Mouse (Mus musculus): Measurements from ENCODE around the gene Hfm1. TPM values are rescaled to one million over a fixed set of nuclear protein-coding genes. Genes with fewer than 3 reads are reported as not detected.

Gene Hfm1
- polyA plus RNA-seq, 1 experiment from 2014 or later: 5.8 TPM

- H3K27me3 ChIP-seq (replicated peaks): no peaks in the 10 kb centered on the region
- peaks cover 9% of the 10 kb centered on the region for H3K4me1 ChIP-seq
- H3K36me3 ChIP-seq: no peaks in the 10 kb centered on the region
- ATAC-seq (ENCODE audit: low FRiP score, low read depth): no peak
- no peak overlapping the region for H3K27ac ChIP-seq
- no peak overlapping the region for H3K4me2 ChIP-seq (replicated peaks)
- H3K9me3 ChIP-seq: no peaks in the 10 kb centered on the region
- no peak overlapping the region for H3K4me3 ChIP-seq
- H3K9ac ChIP-seq: no peak overlapping the region
- 68% methylated on average over 4 of the region's 4 CpGs for WGBS
Observed at GRCm38 (mm10) chr5:106830775-106831174, 95.3 kb downstream of the Hfm1 start.

DNA sequence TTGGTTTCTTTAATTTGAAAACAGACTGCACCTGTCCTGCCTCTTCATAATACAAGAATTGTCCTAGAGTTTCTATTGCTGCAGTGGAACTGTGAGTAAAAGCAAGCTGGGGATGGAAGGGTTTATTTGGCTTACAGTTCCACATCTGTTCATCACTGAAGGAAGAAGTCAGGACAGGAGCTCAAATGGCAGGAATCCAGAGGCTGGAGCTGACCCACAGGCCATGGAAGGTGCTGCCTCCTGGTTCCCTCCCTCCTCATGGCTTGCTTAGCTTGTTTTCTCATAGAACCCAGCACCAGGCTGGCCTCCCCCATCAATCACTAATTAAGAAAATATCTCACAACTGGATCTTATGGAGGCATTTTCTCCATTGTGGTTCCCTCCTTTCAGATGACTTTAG is 99.4 kb downstream of the Hfm1 start:
- H3K4me1 ChIP-seq: peaks cover 9% of the 10 kb centered on the region
- no peaks in the 10 kb centered on the region for H3K9me3 ChIP-seq
- H3K4me3 ChIP-seq: no peak overlapping the region
- no peak for ATAC-seq (ENCODE audit: low FRiP score, low read depth)
- no peak overlapping the region for H3K4me2 ChIP-seq (replicated peaks)
- no peaks in the 10 kb centered on the region for H3K27me3 ChIP-seq (replicated peaks)
- no peaks in the 10 kb centered on the region for H3K36me3 ChIP-seq
- no peak overlapping the region for H3K27ac ChIP-seq
- H3K9ac ChIP-seq: no peak overlapping the region

DNA sequence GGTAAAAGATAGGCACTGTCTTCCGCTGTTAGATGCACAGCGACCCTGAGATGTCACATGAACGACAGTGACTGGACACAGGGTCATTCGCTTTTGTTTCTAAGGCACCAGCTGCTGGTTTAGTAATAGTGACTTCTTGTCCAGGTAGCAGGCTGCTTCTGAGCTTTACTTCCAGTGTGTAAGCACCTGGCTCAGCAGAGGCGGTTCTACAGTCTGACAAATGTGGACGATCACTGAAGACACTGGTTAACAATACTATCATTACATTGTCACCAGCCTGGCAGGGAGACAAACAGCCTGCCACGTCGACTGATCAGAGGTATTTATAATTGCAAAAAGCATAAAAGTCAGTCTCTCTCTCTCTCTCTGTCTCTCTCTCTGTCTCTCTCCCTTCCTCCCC is 100.1 kb downstream of the Hfm1 start:
- H3K9me3 ChIP-seq: no peaks in the 10 kb centered on the region
- H3K4me3 ChIP-seq: no peak overlapping the region
- 0 out of 2 replicates have a peak, but pooled peaks have one; percentile 7 for ATAC-seq (ENCODE audit: low FRiP score, low read depth)
- WGBS: 45% methylated on average over 8 of the region's 8 CpGs
- H3K27me3 ChIP-seq (replicated peaks): no peaks in the 10 kb centered on the region
- H3K36me3 ChIP-seq: no peaks in the 10 kb centered on the region
- H3K4me1 ChIP-seq: peaks cover 9% of the 10 kb centered on the region
- no peak overlapping the region for H3K27ac ChIP-seq
- no peak overlapping the region for H3K9ac ChIP-seq
- peak overlapping the region; percentile 76 for H3K4me2 ChIP-seq (replicated peaks)

DNA sequence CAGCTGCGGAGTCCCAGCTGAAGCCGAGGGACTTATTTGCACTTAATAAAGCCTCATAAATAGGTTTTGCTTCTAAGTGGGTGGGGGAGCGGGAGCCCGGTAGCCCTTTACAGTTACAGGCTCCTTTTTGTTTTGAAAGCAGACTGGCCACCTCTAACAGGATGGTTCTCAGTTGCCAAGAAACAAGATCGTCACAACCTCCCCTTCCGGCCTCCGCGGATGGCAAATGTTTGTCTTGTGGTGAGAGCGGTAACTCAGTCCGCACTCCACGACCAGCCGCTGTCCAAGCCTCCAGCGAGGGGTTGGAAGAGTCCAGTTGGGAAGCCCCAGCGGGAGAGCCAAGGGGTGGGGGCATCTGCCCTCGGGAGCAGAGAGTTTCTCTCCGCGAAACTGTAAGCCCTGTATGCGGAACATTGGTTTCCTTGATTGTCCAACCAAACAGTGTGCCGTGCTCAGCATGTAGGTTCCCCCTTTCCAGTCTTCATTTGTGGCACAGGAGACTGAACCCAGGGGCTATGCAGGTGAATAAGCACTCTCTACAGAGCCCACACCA is 100.7 kb downstream of the Hfm1 start:
- Histone ChIP-seq H3K36me3 (no peaks in the 10 kb centered on the region), H3K27me3 (replicated peaks) (no peaks in the 10 kb centered on the region), H3K4me2 (replicated peaks) (peak overlapping the region; percentile 76), H3K27ac (0 out of 2 replicates have a peak overlapping the region, but pooled peaks have one; percentile 46), H3K9me3 (no peaks in the 10 kb centered on the region), H3K9ac (peak overlapping the region; percentile 3; the same call in 1 of the 2 replicates), H3K4me3 (peak overlapping the region; percentile 35), H3K4me1 (peaks cover 9% of the 10 kb centered on the region)
- WGBS: 7% methylated on average over 19 of the region's 19 CpGs
- peak; percentile 71 for ATAC-seq (ENCODE audit: low FRiP score, low read depth)

DNA sequence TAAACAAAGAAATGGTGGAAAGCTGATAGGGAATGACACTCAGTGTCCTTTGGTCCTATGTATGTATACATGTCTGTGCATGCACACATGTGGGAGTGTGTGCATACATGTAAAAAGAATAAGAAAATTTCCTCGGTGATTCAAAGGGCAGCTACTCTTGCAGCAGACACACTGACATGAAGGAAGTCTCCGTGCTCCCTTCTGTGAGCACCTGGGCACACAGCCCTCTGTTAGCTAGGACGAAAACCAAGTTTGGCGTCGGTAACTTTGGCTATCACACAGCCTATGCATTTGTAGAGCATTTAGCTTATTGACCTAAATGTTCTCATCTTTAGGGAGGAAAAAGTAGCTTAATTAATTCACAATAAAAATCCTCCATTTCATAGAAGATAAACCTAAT is 101.4 kb downstream of the Hfm1 start:
- peak overlapping the region; percentile 76 for H3K4me2 ChIP-seq (replicated peaks)
- no peak; the same call in 1 of the 2 replicates for ATAC-seq (ENCODE audit: low FRiP score, low read depth)
- H3K36me3 ChIP-seq: no peaks in the 10 kb centered on the region
- no peaks in the 10 kb centered on the region for H3K9me3 ChIP-seq
- WGBS: 81% methylated on average over 5 of the region's 5 CpGs
- no peak overlapping the region for H3K9ac ChIP-seq
- H3K27me3 ChIP-seq (replicated peaks): no peaks in the 10 kb centered on the region
- H3K4me1 ChIP-seq: peaks cover 9% of the 10 kb centered on the region
- H3K27ac ChIP-seq: no peak overlapping the region
- no peak overlapping the region for H3K4me3 ChIP-seq

- Histone ChIP-seq H3K9me3 (no peaks in the 10 kb centered on the region), H3K4me3 (no peak overlapping the region), H3K4me2 (replicated peaks) (no peak overlapping the region), H3K9ac (no peak overlapping the region), H3K27ac (no peak overlapping the region), H3K36me3 (no peaks in the 10 kb centered on the region), H3K27me3 (replicated peaks) (no peaks in the 10 kb centered on the region), H3K4me1 (no peaks in the 10 kb centered on the region)
- 85% methylated on average over 8 of the region's 8 CpGs for WGBS
- ATAC-seq (ENCODE audit: low FRiP score, low read depth): no peak
Observed at GRCm38 (mm10) chr5:106819630-106820029, 106.5 kb downstream of the Hfm1 start.

GRCm38 (mm10) chr5:106815923-106816654 is 110.0 kb downstream of the Hfm1 start:
- Histone ChIP-seq H3K27me3 (replicated peaks) (no peaks in the 10 kb centered on the region), H3K4me3 (no peak overlapping the region), H3K9ac (no peak overlapping the region), H3K36me3 (no peaks in the 10 kb centered on the region), H3K4me1 (no peaks in the 10 kb centered on the region), H3K27ac (no peak overlapping the region), H3K9me3 (no peaks in the 10 kb centered on the region), H3K4me2 (replicated peaks) (peak overlapping the region; percentile 17; the same call in 1 of the 2 replicates)
- no peak for ATAC-seq (ENCODE audit: low FRiP score, low read depth)
- WGBS: 59% methylated on average over 15 of the region's 15 CpGs

GRCm38 (mm10) chr5:106814611-106815010 is 111.5 kb downstream of the Hfm1 start:
- no peak overlapping the region for H3K4me3 ChIP-seq
- H3K9ac ChIP-seq: no peak overlapping the region
- H3K27ac ChIP-seq: no peak overlapping the region
- 70% methylated on average over 6 of the region's 6 CpGs for WGBS
- ATAC-seq (ENCODE audit: low FRiP score, low read depth): no peak
- H3K36me3 ChIP-seq: no peaks in the 10 kb centered on the region
- no peaks in the 10 kb centered on the region for H3K9me3 ChIP-seq
- no peaks in the 10 kb centered on the region for H3K27me3 ChIP-seq (replicated peaks)
- H3K4me1 ChIP-seq: no peaks in the 10 kb centered on the region
- H3K4me2 ChIP-seq (replicated peaks): no peak overlapping the region

DNA sequence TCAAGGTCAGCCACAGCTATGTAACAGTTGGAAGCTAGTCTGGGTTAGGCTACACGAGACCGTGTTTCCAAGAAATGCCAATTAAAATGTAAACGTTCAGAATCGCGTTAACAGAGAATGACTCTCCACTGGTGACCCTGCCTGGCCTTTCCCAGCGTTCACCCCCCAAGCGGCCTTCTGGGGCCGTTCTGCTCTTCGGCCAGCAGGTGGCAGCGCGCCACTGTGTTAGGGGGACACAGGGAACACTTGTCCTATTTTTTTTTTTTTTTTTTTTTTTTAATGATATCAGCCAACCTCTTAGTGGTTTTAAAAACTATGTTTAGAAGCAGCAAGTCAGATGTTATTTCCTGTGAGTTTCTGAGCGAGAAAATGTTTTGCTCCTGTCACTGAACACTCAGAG is 123.0 kb downstream of the Hfm1 start:
- Histone ChIP-seq H3K9me3 (no peaks in the 10 kb centered on the region), H3K4me2 (replicated peaks) (no peak overlapping the region), H3K36me3 (no peaks in the 10 kb centered on the region), H3K4me3 (no peak overlapping the region), H3K9ac (no peak overlapping the region), H3K27me3 (replicated peaks) (no peaks in the 10 kb centered on the region), H3K4me1 (0 out of 2 replicates have a peak, but pooled peaks cover 2% of the 10 kb centered on the region), H3K27ac (no peak overlapping the region)
- no peak; the same call in 1 of the 2 replicates for ATAC-seq (ENCODE audit: low FRiP score, low read depth)
- 3% methylated on average over 12 of the region's 12 CpGs for WGBS

DNA sequence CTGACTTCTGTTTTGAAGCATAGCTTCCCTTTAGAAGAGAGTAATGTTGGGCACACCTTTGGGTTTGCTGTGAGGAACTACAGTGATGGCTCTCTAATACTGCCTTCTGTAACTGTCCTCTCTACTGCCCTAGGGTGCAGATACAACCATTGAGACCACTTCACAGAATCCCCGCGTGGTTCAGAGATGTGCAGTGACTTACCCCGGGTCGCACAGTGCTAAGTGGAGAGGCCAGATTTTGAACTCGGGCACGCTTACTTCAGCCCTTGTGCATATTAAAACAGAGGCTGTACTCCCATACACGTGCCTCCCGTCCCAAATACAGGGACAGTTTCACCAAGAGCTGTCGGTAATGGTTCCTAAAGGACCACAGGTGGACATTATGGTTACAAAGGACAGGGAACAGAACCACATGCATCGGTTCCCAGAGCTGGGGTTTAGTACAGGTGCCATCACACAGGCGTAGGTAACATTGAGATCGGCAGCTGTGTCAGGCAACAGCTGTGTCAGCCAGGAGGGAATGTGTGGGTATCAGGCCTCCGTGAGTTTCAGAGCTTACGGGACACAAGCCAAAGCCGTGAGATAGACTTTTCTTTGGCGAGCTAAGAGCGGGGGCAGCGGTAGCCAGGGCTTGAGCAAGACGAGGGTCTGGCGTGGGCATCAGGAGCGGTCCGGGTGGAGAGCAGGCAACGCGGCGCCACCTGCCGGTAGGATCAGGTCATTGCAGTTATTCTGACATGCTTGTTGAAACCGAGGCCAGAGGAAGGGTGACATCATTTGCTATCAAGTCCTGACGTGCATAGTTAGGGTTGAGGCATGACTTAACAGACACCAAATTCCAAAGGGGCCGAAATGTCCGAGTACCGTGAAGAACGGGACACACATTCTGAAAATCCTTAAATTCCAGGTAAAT is 124.0 kb downstream of the Hfm1 start:
- Histone ChIP-seq H3K9me3 (no peaks in the 10 kb centered on the region), H3K4me1 (0 out of 2 replicates have a peak, but pooled peaks cover 2% of the 10 kb centered on the region), H3K4me3 (no peak overlapping the region), H3K9ac (no peak overlapping the region), H3K36me3 (no peaks in the 10 kb centered on the region), H3K27ac (no peak overlapping the region), H3K4me2 (replicated peaks) (peak overlapping the region; percentile 54), H3K27me3 (replicated peaks) (no peaks in the 10 kb centered on the region)
- 6% methylated on average over 32 of the region's 32 CpGs for WGBS
- peak; percentile 67 for ATAC-seq (ENCODE audit: low FRiP score, low read depth)

DNA sequence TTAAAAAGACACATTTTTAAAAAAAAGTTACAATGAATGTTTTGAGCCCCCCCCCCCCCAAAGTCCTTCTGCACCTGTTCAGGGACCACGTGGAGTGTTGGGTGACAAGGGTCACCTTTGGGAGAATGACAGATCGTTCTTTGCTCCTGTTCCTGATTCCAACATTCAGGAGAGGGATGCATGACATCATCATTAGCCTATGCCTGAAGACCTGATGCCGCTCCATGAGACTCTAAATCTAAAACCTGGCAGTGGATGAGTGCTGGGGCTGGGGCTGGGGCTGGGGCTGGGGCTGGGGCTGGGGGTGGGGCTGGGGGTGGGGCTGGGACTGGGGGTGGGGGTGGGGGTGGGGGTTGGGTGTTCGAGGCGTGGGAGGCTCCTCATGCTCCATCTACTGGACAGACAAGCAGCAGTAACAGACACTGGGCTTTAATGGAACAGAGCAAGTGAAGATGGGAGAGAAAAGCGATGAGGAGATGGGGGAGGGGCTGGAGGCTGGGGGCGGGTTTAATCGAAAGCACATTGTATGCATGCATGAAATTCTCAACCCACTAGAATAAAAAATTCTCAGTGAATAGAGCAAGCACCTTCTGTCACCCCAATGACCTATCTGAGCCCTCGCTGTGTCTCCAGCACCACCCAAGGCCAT is 124.8 kb downstream of the Hfm1 start:
- Histone ChIP-seq H3K36me3 (no peaks in the 10 kb centered on the region), H3K9ac (no peak overlapping the region), H3K4me3 (no peak overlapping the region), H3K9me3 (no peaks in the 10 kb centered on the region), H3K4me1 (0 out of 2 replicates have a peak, but pooled peaks cover 2% of the 10 kb centered on the region), H3K27ac (no peak overlapping the region), H3K4me2 (replicated peaks) (no peak overlapping the region), H3K27me3 (replicated peaks) (no peaks in the 10 kb centered on the region)
- 22% methylated on average over 9 of the region's 9 CpGs for WGBS
- 0 out of 2 replicates have a peak, but pooled peaks have one; percentile 15 for ATAC-seq (ENCODE audit: low FRiP score, low read depth)

DNA sequence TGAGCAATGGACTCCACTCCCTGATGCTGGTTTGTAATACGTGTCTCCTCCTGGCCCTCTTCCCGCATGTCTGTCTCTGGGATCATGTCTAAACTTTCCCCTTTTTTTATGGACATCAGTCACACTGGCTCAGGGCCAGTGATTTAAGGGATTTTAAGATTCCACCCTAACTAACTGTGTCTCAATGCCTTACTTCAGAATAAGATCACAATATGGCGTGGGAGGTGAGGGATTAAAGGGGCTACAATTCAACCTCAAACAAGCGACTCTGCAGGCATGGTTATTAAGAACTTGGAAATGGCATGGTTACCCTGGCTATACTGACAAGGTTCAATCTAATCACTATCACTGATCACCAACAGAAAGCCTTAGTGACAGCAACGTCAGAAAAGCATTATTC is 128.2 kb downstream of the Hfm1 start:
- 80% methylated on average over 5 of the region's 5 CpGs for WGBS
- no peak for ATAC-seq (ENCODE audit: low FRiP score, low read depth)
- H3K4me1 ChIP-seq: 0 out of 2 replicates have a peak, but pooled peaks cover 2% of the 10 kb centered on the region

More for the DNA sequence above, 128.2 kb downstream of the Hfm1 start:
- Histone ChIP-seq H3K27ac (no peak overlapping the region), H3K4me2 (replicated peaks) (no peak overlapping the region), H3K27me3 (replicated peaks) (no peaks in the 10 kb centered on the region), H3K9me3 (no peaks in the 10 kb centered on the region), H3K9ac (no peak overlapping the region), H3K36me3 (no peaks in the 10 kb centered on the region), H3K4me3 (no peak overlapping the region)

All from neural tube, embryonic 12.5 days (tissue).